Mouse (Mus musculus) testis, adult 2 months (tissue): ENCODE data around the gene Gm7247.
"Not testable (repeated sequence)": the region's sequence is repeated elsewhere in the genome, so short reads cannot be mapped to it uniquely, and the experiment has no call there.

Experiments
- CTCF ChIP-seq: fragments of 200-500 bp; IDR thresholded peaks from 2 replicates; pipeline ENCODE4 v1.5.1; 2012; ENCODE audit warnings: low read depth, mild to moderate bottlenecking, inconsistent platforms, low read length, moderate library complexity; ENCODE audit not compliant: control insufficient read depth, insufficient read depth, insufficient replicate concordance
- POLR2A ChIP-seq: fragments of 200-500 bp; IDR thresholded peaks from 2 replicates; pipeline ENCODE4 v1.6.1; 2012; ENCODE audit warnings: low read depth, mild to moderate bottlenecking, inconsistent platforms, low read length, moderate library complexity; ENCODE audit not compliant: control insufficient read depth

DNA sequence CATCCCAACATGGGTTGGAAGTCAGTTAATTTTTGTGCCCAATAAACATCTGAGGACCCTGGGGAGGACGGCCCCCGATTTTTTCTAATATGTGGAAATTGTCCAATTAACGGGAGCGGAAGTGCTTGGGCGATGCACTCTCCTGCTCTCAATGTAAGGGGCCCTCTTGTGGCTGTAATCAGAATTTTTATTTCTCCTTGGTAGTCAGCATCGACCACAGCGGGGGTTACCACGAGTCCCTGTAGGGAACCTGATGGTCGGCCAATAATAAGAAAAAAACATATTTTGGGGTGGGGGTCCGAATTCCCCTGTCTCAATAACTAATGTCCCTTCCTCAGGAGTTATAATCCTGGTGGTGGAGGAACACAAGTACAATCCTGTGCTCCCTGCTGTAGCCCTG, 118.7 kb downstream of the Gm7247 start:
- not testable (repeated sequence) for TF ChIP-seq CTCF, POLR2A
